Mouse (Mus musculus): ENCODE data around the gene Upf2.
"Not testable (repeated sequence)": the region's sequence is repeated elsewhere in the genome, so short reads cannot be mapped to it uniquely, and the experiment has no call there.

Gene Upf2

DNA sequence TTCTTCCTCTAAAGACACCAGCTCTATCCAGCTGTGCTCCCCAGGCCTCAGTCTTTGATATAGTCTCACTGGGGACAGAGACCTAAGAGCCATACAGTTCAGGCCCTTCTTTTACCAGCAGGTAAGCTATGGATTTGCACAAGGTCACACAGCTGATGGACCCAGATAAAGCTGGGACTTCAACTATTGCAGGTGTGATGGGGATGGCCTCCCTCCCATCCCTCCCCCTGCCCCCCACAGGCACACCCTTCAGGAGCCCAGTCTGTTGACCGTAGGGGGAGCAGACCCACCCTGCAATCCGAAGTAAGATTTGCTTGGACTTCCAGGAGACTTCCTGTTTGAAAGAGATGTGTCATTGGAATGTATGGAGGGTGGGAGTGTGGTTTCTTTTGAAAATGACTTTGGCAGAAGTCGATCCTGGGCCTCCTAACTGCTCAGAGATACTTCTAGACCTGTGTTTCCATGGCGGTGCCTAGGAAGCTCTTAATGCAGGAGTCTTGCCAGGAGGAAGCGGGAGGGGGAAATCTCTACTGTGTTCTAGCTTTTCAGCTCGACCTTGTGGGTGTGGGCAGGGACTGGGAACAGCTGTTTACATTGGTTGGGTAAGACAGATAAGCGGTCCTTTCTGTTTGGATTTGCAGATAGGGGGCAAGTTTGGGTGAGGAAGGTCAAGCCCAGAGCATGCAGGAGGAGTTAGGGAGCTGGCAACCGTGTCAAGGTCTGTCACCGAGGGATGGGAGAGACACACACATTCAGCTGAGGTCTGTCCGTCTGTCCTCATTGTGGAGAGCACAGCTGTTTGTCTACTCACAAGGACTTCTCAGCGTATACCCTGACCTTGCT is 120.5 kb downstream of the Upf2 start:
- no peak for DNase-seq

DNA sequence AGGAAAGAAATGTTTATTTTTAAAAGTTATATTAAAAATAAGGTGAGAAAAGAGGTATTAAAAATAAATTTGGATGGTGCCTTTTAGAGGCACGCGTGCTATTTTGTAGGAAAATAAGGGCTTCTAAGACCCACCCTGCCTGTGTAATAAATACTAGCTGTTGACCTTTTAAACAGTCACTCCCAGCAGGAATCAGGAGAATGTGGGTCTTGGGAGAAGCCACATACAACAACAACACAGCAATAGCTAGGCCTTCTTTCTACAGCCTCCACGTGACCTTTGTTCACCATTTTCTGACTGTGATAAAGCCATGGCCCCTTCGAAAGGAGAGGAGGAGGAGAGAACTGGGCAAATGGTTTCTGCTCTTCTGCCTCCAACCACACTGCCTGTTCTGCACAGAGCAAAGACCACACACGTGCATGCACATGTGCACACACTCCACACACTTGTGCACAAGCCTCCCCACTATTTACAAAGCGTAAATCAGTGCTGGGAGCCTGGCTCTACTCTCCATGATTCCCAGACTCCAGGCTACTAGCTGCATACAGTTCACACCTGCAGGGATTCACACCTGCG is 121.5 kb downstream of the Upf2 start:
- DNase-seq, result no peak

DNA sequence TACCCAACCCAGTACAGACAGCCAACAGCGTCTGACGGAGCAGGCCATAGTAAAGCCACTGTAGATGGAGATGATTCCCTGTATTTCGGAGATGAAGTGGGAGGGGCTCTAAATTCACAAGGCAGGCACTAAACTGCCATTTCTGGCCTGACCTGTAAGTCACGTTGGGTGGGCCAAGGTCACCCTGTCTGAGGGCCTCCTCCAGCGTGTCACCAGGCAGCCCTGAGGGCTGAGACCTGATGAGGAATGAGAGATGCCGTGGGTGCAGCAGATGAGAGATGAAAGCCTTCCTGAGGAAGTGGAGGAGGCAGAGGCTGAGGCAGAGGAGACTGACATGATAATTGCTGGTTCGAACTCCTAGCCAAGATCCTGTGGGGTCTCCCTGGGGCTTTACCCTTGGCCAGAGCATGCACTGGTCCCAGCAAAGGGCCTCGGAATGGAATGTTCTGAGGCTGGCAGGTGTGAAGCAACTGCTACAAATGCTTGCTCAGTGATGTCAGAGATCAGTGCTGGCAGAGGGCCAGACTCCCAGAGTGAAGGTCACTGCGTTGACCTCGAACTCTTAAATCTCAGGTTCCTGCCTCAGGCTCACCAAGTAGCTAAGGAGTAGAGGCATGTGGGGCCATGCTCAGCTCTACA is 123.7 kb downstream of the Upf2 start:
- DNase-seq, result peak in 1 of 2 experiments; percentile 24

DNA sequence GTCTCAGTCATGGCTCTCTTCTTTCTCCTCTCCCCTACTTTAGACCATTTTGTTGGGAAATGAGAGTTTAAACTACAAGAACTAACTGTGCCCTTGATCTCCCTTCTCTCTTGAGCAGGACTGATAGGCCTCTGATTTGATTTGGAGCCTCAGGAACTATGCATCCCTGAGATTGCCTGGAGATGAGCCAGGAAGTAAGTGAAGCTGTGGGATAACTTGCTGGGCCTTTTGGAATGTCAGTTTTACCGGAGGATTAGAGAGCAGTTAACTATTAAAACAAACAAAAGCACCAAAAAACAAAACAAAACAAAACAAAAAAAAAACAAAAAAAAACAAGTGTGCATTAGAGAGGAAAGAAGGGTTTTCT is 124.2 kb downstream of the Upf2 start:
- DNase-seq, result no peak

DNA sequence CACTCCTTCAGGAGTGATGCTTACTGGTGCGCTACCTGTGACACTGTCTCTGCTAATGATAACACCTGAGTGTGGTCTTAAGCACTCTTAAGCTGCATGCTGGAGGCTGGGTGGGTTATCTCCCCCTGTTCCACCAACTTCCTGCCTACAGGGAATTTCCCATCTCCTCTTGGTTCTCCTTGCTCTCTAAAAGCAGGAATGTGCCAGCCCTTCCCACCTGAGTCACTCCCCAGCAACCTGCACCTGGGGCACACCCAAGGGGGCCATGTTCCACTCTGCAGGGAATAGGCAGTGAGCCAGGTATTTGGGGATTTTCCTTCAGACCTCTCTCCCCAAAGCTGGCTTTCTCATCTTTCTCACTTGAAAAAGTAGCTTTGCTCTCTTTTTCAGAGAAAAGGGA is 128.8 kb downstream of the Upf2 start:
- no peak for DNase-seq

DNA sequence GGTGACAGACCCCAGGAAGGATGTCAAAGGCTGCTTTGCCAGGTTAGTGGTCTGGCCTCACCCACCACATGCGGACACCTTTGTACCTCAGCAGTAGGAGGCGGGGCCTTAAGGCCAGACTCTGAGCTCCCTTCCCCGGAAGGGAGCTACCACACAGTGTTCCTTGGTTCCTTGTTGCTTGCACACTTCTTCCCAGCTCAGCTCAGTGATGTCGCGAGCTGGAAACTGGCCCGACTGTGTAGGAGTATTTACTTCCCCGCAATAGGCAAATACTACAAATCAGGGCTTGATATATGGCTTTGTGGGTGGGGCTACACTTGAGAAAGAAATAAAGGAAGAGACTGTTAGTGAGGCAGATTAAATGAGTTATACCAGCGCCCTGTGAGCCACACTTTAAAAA is 129.8 kb downstream of the Upf2 start:
- DNase-seq, result no peak

DNA sequence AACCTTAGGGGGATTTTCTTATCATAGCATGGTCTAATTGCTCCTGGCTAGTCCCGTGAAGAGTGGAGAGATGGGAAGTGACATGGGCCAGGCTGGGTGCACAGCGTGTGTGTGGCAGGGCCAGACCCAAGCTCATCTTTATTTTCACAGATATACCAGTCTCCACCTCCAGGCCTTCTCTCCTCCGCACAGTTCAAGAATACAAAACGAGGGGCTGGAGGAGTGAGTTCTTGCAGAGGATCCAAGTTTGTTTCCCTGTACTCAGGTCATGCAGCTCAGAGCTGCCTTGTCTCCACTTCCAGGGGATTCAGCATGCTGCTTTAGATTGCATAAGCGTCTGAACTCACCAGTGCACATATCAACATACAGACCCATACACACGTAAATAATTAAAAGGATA is 131.3 kb downstream of the Upf2 start:
- no peak for DNase-seq

DNA sequence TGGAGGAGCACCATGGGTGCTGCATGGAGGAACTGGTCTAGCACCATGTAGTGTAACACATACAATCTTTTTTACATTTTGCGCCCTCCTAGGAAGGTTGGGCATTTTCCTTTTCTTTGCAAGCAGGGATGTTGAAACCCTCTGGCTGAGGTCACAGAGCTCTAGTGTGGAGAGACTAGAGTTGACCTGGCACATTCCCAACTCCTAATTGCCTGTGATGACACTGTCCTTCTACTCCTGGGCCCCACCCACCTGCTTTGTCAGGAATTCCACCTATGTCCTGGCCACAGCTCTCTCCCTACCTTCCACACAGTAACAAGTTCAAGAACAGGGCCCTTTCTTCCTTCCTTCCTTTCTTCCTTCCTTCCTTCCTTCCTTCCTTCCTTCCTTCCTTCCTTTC is 132.4 kb downstream of the Upf2 start:
- DNase-seq, result no peak

DNA sequence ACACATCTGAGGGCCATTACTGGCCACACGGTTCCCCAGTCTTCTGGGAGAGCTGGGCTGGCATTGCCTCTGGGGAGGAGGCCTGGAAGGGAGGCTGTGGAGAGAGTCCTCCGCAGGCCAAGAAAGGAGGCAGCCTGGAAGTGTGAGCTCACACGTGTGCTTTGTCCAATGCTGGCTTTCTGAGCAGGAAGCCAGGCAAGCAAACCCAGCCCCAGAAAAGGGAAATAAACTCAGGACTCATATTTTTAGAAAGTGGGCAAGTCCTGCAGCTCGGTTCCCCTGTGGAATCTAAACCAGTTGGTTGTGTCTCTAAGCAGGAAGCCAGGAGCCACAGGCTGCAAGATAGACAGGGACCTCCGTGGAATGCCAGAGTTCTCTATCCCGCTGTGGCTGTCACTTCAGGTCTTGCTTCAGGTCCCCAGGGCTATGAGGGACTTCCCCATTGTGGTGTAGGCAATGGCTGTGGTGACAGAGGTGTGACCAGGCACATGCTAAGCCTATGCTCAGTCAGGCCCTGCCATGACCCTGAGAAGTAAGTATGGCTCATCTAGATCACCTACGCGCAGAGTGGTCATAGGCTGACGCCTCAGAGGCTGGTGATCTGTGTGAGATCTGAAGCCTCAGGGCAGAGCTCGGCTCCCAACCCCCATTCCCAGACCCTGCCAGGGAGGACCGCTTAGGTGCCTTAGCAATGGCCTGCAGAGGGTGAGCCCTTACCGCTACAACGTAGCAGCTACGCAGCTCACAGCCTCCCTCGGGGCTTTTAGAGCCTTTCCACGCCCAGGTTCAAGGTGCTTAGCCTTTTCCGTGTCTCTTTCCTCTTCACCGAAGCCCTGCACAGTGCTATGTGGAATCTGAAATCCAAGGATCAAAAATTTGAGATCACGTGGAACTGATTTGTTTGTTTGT is 134.6 kb downstream of the Upf2 start:
- no peak for DNase-seq

DNA sequence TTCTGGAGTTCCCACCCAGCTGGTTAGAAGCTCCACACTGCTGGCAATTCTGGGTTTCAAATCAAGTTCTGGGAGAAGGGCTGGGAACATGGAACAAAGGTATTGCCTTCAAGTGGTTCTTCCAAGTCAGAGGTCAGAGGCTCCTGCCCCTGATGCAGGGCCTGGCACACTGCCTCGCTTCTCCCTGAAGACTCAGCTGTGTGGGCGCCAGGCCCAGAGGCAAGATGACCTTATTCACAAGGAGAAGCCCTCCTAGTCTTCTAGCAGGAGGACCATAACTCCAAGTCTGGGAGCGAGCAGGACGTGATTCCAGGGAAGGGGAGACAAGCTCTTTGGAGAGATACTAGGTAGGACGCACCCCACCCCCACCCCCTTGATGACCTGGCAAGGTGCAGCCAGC is 135.9 kb downstream of the Upf2 start:
- DNase-seq, result peak in 1 of 2 experiments; percentile 12

DNA sequence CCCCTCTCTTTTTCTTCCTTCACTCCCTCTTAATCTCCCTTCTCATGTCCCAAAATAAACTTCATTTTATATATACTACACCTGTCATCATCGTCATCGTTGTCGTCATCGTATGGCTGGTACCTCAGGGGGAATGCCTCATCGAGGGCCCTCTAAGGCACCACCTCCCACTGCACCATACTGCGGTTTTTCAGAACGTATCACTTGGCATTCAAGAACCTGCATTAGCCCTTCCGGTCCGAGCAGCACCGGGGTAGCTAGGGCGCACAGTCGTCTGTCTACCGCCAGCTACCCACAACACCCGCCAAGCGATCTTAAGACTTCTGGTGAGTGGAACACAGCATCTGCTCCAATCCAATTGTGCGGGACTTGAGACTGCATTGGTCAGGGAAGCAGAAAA is 138.7 kb downstream of the Upf2 start:
- DNase-seq, result not testable (repeated sequence)

DNA sequence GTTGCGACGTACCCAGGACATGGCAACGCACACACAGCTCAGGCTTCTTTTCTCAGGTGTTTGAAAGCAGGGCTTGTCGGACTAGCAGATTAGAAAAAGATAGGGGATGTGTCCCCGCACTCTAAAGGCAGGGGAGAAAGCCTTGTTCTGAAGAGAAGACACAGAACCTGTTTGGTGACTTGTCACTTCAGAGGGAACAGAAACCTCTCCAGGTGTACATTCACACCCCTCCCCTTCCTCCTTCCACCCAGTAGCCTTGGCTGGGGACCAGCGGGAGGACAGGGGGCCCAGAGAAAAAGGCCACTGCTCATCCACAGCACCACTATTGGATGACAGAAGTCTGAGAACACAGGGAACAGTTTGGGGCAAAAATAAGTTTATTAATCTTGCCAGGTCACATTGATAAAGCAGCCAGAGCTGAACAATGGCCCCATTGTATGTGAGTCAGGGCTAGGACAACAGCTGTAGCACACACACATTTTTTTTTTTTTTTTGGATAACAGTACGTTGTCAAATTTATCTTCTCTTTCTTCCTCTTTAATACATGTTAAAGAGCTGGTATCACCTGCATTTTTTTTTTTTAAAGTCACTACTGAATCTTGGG is 145.9 kb downstream of the Upf2 start:
- DNase-seq, result no peak

DNA sequence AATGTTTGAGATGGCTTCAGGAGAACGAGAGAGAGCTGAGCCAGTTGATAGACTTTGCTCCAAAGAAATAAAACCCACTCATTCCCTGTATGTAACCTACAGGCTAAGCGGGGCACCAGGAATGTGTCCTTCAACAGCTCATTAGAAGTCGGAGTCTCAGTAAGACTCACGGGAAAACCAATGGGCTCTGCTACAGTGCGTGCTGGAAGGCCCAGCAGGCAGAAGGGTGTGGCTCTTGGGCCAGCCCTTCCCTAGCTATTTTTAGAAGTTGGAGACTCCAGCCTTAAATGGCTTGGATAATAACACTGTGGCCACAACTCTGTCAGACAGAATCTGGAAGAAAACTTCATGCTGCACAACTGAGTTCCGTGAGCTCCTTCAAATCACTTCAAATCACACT is 147.7 kb downstream of the Upf2 start:
- DNase-seq, result no peak

DNA sequence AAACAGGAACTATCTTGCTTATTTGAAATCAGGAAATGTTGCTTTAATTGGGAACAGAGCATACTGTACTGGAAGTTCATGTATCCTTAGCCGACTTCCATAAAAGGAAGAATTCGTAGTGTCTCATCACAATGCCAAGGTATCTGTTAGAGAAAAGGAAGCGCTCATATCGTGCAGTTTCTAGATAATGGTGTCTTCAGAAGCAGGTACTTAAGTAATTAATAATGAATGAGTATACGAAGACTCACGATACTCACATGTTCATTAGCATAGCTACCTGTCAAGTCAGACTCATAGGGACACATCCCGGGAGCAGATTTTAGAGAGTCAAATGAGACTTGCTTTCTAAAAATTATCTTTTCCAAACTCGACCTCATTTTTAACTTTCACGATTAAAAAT is 148.2 kb downstream of the Upf2 start:
- DNase-seq, result no peak

DNA sequence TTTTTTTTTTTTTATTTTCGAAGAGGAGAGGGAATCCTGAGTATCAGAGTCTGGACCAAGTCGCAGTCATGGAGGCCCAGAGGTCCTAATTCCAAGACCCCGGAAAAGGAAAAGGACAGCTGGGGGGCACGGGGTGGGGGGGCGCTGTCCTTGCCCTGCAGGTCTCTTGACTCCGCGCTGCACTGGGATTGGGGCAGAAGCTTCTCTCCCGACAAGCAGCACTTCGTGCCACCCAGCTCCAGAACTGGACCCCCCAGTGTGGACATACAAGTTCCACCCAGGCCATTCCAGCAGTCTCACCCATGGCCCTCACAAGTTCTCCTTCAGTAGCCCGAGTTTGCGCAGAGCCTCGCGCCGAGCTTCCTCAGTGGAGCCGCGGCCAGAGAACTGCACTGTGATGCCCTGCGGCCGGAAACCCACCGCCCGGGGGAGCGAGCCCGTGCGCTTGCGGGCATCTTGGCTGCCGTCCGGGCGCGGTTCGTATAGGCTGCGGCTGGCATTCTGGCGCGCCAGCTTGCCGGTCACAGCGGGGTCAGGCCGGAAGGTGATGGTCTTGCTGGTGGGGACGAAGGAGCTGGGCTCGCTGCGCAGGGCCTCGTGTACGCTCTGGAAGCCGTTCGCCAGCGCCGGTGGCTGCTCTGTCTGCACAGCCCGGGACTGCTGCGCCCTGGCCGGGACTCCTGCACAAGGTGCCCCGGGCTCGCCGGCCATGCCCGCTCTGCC is 148.9 kb downstream of the Upf2 start:
- DNase-seq, result peak; percentile 63 to 65

DNA sequence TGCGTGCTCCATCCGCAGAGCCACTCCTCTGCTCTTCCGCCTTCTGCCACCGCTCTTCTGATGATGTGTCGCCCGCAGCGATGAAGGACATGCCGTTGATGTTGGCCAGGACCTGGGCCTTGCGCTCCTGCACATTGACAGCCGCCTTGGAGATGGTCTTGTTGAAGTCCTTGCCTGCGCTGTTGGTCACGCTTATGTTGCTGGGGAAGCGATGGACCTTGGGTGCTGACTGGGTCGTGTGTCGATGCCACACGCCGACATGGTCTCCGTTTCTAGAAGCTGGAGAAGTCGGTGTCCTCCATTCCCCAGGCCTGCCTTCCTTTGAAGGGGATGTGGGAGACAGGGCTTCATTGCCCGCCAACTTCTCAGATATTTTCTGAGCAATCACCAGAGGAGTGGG is 149.5 kb downstream of the Upf2 start:
- DNase-seq, result no peak

DNA sequence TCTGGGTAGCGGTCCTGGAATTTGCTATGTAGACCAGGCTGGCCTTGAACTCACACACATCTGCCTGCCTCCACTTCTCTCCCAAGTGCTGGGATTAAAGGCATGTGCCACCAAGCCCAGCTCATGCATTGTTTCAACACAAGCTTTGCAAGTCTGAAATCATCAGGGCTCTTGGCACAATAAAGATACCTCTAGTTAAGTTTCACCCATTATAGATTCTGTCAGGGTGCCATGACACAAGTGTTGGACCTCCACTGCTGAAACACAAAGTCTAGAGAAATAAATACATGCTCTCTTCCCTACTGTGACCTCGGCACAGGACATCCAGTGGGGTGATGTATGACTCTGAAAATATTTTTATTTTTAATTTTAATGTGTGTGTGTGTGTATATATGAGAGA is 154.2 kb downstream of the Upf2 start:
- no peak for DNase-seq
